Mouse (Mus musculus) liver, embryonic 14.5 days (tissue): ENCODE measurements at regions not wholly inside any gene's neighbourhood (a gene's known extent, or its start where the extent isn't known, plus 50 kb on each side); places are given as distances from the start of the nearest gene placed in this dataset.

Source experiments
- ATAC-seq: fragments of 200-750 bp; cut with Nextera tagmentation; 2 replicates; pipeline ENCODE4 v1.8.0; 2017; ENCODE audit warnings: moderate number of reproducible peaks, mild to moderate bottlenecking, moderate library complexity; ENCODE audit not compliant: insufficient read depth
- DNase-seq, 3 experiments: peaks; one replicate each; pipeline ENCODE4 v3.0.0-alpha.2; 2012 to 2013; ENCODE audit warnings: low read depth in 3 of 3, low spot score in 3 of 3
- H3K27ac ChIP-seq: fragments of 300-500 bp; sonication (generic); 2 replicates; pipeline ENCODE4 v1.5.1; 2014; ENCODE audit warnings: moderate library complexity, mild to moderate bottlenecking, control low read depth, inconsistent platforms
- H3K27me3 ChIP-seq: fragments of 300-500 bp; sonication (generic); 2 replicates; pipeline ENCODE4 v1.6.1; 2014; ENCODE audit warnings: mild to moderate bottlenecking, low read length, moderate library complexity; ENCODE audit not compliant: control insufficient read depth, insufficient read depth
- H3K36me3 ChIP-seq: fragments of 300-500 bp; sonication (generic); replicated peaks from 2 replicates; pipeline ENCODE4 v1.6.1; 2014; ENCODE audit warnings: low read depth; ENCODE audit not compliant: control insufficient read depth, insufficient read depth
- H3K4me1 ChIP-seq, 2 experiments: fragments of 200-500 bp in 1 of 2; fragments of 300-500 bp in 1 of 2; sonication (generic) in 1 of 2; replicated peaks; 2 replicates each; pipeline ENCODE4 v1.6.1; 2012 to 2014; ENCODE audit warnings: antibody characterized with exemption in 1 of 2, inconsistent platforms in 1 of 2, low read length in 1 of 2; ENCODE audit not compliant: control insufficient read depth in 2 of 2, insufficient read depth in 2 of 2
- H3K4me2 ChIP-seq: fragments of 300-500 bp; sonication (generic); 2 replicates; pipeline ENCODE4 v1.6.1; 2014; ENCODE audit warnings: low read depth, mild to moderate bottlenecking, control low read depth, moderate library complexity
- H3K4me3 ChIP-seq, 2 experiments: fragments of 200-500 bp in 1 of 2; fragments of 300-500 bp in 1 of 2; sonication (generic) in 1 of 2; 2 replicates each; pipeline ENCODE4 v1.5.1; 2012 to 2014; ENCODE audit warnings: low read depth in 2 of 2, low read length in 2 of 2, mild to moderate bottlenecking in 2 of 2, control low read depth in 1 of 2, inconsistent platforms in 1 of 2, moderate library complexity in 1 of 2; ENCODE audit not compliant: insufficient read depth in 1 of 2
- H3K9ac ChIP-seq: fragments of 300-500 bp; sonication (generic); replicated peaks from 2 replicates; pipeline ENCODE4 v1.6.1; 2014; ENCODE audit warnings: mild to moderate bottlenecking, control low read depth, moderate library complexity
- H3K9me3 ChIP-seq: fragments of 300-500 bp; sonication (generic); 2 replicates; pipeline ENCODE4 v1.6.1; 2016; ENCODE audit warnings: low read length, mixed read lengths; ENCODE audit not compliant: control insufficient read depth
- CTCF ChIP-seq: IDR thresholded peaks from 2 replicates; pipeline ENCODE4 v1.5.1; 2016; ENCODE audit warnings: antibody characterized with exemption, low read depth, control low read depth
- EP300 ChIP-seq: IDR thresholded peaks from 2 replicates; pipeline ENCODE4 v1.6.1; 2016; ENCODE audit warnings: antibody characterized with exemption, low read depth
- WGBS: fragments of 180-500 bp; shearing (Covaris S2); extraction: QIAGEN DNeasy Blood & Tissue Kit; methylation state at CpG from one replicate; pipeline ENCODE4 v1.1.7; 2014; ENCODE audit not compliant: insufficient replicate concordance; 5-methylcytosine and 5-hydroxymethylcytosine counted together

DNA sequence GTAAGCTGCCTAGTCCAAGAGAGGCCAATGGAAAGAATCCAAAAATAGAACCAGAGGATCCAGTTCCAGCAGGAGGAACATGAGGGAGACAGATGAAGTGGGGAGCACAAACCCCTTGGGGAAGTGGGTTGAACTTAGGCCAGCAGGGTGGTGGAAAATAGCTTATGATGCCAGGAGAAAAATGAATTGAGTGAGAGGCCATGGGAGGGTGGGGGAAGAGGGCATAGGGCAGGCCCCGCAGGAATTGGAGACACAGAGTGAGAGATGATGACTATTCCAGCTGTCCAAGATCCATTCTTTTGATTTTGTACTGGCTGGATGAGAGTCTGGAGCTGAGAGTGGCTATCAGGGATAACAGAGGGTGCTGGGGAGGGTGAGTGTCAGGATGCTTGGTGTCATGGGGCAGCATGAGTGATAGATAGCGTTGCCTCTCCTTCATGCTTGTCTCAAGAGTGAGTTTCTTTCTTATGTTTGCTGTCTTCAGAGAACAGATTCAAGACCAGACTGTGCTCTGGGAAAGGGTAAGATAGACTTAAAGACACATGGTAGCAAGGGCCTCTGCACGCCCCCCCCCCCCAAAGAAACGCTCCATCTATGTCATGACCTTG is 90.3 kb upstream of the Tnp1 start:
- no peak overlapping the region for H3K9ac ChIP-seq
- H3K9me3 ChIP-seq: no peaks in the 10 kb centered on the region
- no peak overlapping the region for H3K4me3 ChIP-seq
- TF ChIP-seq CTCF (no peak), EP300 (no peak)
- no peak overlapping the region for H3K27ac ChIP-seq
- no peaks in the 10 kb centered on the region for H3K36me3 ChIP-seq
- ATAC-seq (no peak), DNase-seq (no peak)
- 67% methylated on average over 4 of the region's 4 CpGs for WGBS
- H3K4me1 ChIP-seq: no peaks in the 10 kb centered on the region
- H3K27me3 ChIP-seq: no peaks in the 10 kb centered on the region
- H3K4me2 ChIP-seq: no peak overlapping the region

DNA sequence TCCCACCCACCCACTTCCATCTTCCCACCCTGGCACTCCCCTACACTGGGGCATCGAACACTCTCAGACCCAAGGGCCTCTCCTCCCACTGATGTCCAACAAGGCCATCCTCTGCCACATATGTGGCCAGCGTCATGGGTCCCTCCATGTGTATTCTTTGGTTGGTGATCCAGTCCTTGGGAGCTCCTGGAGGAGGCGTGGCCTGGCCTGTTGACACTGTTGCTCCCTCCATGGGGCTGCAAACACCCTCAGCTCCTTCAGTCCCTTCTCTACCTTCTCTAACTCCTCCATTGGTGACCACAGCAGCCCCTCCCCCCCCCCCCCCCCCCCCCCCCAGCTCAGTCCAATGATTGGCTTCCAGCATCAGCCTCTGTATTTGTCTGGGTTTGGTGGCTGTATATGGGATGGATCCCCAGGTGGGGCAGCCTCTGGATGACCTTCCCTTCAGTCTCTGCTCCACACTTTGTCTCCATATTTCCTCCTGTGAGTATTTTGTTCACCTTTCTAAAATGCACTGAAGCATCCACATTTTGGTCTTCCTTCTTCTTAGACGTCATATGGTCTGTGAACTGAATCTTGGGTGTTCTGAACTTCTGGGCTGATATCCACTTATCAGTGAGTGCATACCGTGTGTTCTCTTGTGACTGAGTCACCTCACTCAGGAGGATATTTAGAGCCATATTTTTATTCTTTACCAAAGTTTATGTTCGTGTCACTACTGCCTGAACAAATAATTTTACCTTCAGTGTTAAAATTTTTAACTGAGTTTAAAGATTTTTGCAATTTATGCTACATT is 82.1 kb upstream of the Tnp1 start:
- no peaks in the 10 kb centered on the region for H3K9me3 ChIP-seq
- DNase-seq: peak; percentile 47 to 56 (median 55)
- no peaks in the 10 kb centered on the region for H3K27me3 ChIP-seq
- peak overlapping the region; percentile 34; the same call in 1 of the 2 replicates for H3K9ac ChIP-seq
- no peak overlapping the region for H3K4me3 ChIP-seq
- H3K36me3 ChIP-seq: no peaks in the 10 kb centered on the region
- peak; percentile 95 for ATAC-seq
- peak overlapping the region; percentile 61 for H3K27ac ChIP-seq
- TF ChIP-seq EP300 (peak; percentile 77), CTCF (no peak)
- peak overlapping the region; percentile 44 for H3K4me2 ChIP-seq
- WGBS: 44% methylated on average over 6 of the region's 6 CpGs
- H3K4me1 ChIP-seq: peaks cover 9 to 16% of the 10 kb centered on the region in 2 experiments

- WGBS: 47% methylated on average over 3 of the region's 3 CpGs
- Histone ChIP-seq H3K36me3 (no peaks in the 10 kb centered on the region), H3K27ac (no peak overlapping the region), H3K4me1 (no peaks in the 10 kb centered on the region), H3K27me3 (no peaks in the 10 kb centered on the region), H3K4me3 (no peak overlapping the region), H3K9ac (no peak overlapping the region), H3K4me2 (no peak overlapping the region), H3K9me3 (no peaks in the 10 kb centered on the region)
- DNase-seq (no peak), ATAC-seq (no peak)
- TF ChIP-seq EP300: no peak
- no peak for TF ChIP-seq CTCF
Measured at GRCm38 (mm10) chr1:73089636-73090035, 73.9 kb upstream of the Tnp1 start.

- no peaks in the 10 kb centered on the region for H3K4me1 ChIP-seq
- WGBS: 34% methylated on average over 2 of the region's 2 CpGs
Measured at GRCm38 (mm10) chr1:73088494-73088893, 72.8 kb upstream of the Tnp1 start.

GRCm38 (mm10) chr1:73084946-73085345 is 69.2 kb upstream of the Tnp1 start:
- Histone ChIP-seq H3K9ac (no peak overlapping the region), H3K36me3 (no peaks in the 10 kb centered on the region), H3K9me3 (no peaks in the 10 kb centered on the region), H3K27me3 (no peaks in the 10 kb centered on the region), H3K4me1 (no peaks in the 10 kb centered on the region), H3K4me3 (no peak overlapping the region), H3K4me2 (no peak overlapping the region), H3K27ac (no peak overlapping the region)
- ATAC-seq (no peak), DNase-seq (no peak)
- TF ChIP-seq EP300 (no peak), CTCF (no peak)
- 28% methylated on average over 2 of the region's 2 CpGs for WGBS

More at GRCm38 (mm10) chr1:73088494-73088893, 72.8 kb upstream of the Tnp1 start:
- Histone ChIP-seq H3K36me3 (no peaks in the 10 kb centered on the region), H3K9me3 (no peaks in the 10 kb centered on the region), H3K27ac (no peak overlapping the region), H3K4me2 (no peak overlapping the region), H3K4me3 (no peak overlapping the region), H3K27me3 (no peaks in the 10 kb centered on the region), H3K9ac (no peak overlapping the region)
- ATAC-seq: no peak
- DNase-seq: no peak
- TF ChIP-seq CTCF (no peak), EP300 (no peak)
